Mouse (Mus musculus) stomach, embryonic 15.5 days (tissue): ENCODE results near the gene Rbm18. TPM values are rescaled to one million over a fixed set of nuclear protein-coding genes. Genes with fewer than 3 reads are reported as not detected.
"Not testable (repeated sequence)": the region's sequence is repeated elsewhere in the genome, so short reads cannot be mapped to it uniquely, and the experiment has no call there.

ENCODE experiments used
- ATAC-seq: fragments of 200-750 bp; cut with Nextera tagmentation; 2 replicates; pipeline ENCODE4 v1.8.0; 2017; ENCODE audit warnings: low read depth, moderate number of reproducible peaks, moderate TSS enrichment; ENCODE audit not compliant: insufficient read depth, low FRiP score
- H3K27ac ChIP-seq: fragments of 300-500 bp; sonication (generic); 2 replicates; pipeline ENCODE4 v1.5.1; 2015; ENCODE audit warnings: mild to moderate bottlenecking, inconsistent platforms
- H3K27me3 ChIP-seq: fragments of 300-500 bp; sonication (generic); replicated peaks from 2 replicates; pipeline ENCODE4 v1.6.1; 2015; ENCODE audit warnings: inconsistent platforms
- H3K36me3 ChIP-seq: fragments of 300-500 bp; sonication (generic); 2 replicates; pipeline ENCODE4 v1.6.1; 2015; ENCODE audit warnings: inconsistent platforms
- H3K4me1 ChIP-seq: fragments of 300-500 bp; sonication (generic); 2 replicates; pipeline ENCODE4 v1.6.1; 2015; ENCODE audit warnings: inconsistent platforms
- H3K4me2 ChIP-seq: fragments of 300-500 bp; sonication (generic); 2 replicates; pipeline ENCODE4 v1.6.1; 2015; ENCODE audit warnings: mild to moderate bottlenecking, inconsistent platforms
- H3K4me3 ChIP-seq: fragments of 300-500 bp; sonication (generic); replicated peaks from 2 replicates; pipeline ENCODE4 v1.5.1; 2015; ENCODE audit warnings: inconsistent platforms
- H3K9ac ChIP-seq: fragments of 300-500 bp; sonication (generic); 2 replicates; pipeline ENCODE4 v1.6.1; 2015; ENCODE audit warnings: inconsistent platforms
- H3K9me3 ChIP-seq: fragments of 300-500 bp; sonication (generic); 2 replicates; pipeline ENCODE4 v1.6.1; 2016; ENCODE audit warnings: inconsistent platforms
- WGBS: fragments of 180-500 bp; shearing (Covaris S2); methylation state at CpG from one replicate; pipeline ENCODE4 v1.1.7; 2015; 5-methylcytosine and 5-hydroxymethylcytosine counted together
- polyA plus RNA-seq: library from polyadenylated mRNA; unstranded; fragments of >200 nt; fragmentation: Nextera tagmentation; extraction: Ambion mirVana; gene quantifications from 2 replicates; pipeline ENCODE4 v1.2.1, GENCODE M21; 2015

Gene Rbm18
- 54.9 and 60.1 TPM in 2 replicates for polyA plus RNA-seq

DNA sequence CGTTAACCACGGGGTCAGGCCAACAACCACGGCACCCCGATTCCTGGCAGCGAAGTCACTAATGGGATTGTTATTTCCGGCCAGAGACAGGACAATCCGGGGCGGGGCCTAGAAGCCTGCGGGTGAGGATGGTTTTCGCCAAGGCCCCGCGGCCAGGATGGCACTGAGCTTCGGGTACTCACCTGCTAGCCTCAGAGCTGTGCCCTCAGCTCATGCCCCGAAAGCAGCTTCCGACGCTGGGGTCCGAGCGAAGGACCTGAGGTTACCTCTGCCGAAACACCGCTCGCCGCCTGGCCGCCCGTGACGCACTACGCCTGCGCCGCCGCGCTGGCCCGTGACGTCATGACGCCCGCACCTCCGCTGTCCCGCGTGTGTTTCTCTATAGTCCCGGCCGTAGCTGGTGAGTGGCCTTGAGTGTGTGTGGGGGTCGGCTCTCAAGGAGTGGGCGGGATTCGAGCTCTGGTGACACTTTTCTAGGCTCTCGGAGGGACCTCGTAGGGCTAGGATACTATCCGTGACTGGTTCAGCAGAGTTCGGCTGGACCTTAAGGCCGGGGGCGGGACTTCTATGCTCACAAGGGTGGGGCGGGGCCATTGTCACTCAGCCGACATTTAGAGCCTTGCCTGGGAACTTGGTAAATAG is at the start of gene Rbm18, which contains the start of gene Mrrf:
TSS of gene Rbm18 (minus strand) at position 474 of the 642 bp plus-strand sequence.
TSS of gene Mrrf (plus strand) at position 90 of the 642 bp plus-strand sequence.
- Histone ChIP-seq H3K27me3 (no peaks in the 10 kb centered on the region), H3K9me3 (no peaks in the 10 kb centered on the region), H3K36me3 (peaks cover 18% of the 10 kb centered on the region), H3K9ac (peak within 1 kb of the TSS; percentile 71), H3K4me2 (peak within 1 kb of the TSS; percentile 70), H3K4me1 (peaks cover 11% of the 10 kb centered on the region), H3K27ac (peak within 1 kb of the TSS; percentile 92), H3K4me3 (peak within 1 kb of the TSS; percentile 90)
- peak; percentile 94 for ATAC-seq
- under 1% methylated on average over 50 of the region's 50 CpGs for WGBS

DNA sequence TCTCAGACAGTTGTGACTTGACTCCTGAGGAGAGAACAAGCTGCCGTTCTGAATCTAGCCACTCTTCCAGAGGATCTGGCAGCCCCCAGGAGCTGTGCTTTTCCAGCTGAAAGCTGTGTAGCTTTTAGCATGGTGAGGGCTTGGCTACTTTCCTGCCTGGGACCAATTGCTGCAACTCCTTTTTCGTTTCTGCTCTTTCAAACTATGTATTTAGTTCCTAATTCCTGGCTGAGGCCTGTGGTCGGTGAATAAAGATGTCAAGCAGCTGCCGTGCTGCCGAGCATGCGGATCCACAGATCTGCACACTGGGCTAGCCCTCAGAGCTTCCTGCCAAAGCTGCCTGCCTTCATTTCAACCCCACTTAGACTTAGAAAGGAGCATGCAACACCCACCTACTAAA is 48.3 kb upstream of the Rbm18 start:
- H3K4me1 ChIP-seq, result no peaks in the 10 kb centered on the region
- H3K9ac ChIP-seq, result no peak overlapping the region
- ATAC-seq, result 0 out of 2 replicates have a peak, but pooled peaks have one; percentile 13
- 40% methylated on average over 6 of the region's 6 CpGs for WGBS
- H3K9me3 ChIP-seq, result no peaks in the 10 kb centered on the region
- H3K36me3 ChIP-seq, result no peaks in the 10 kb centered on the region
- H3K4me3 ChIP-seq, result no peak overlapping the region
- no peak overlapping the region for H3K4me2 ChIP-seq
- no peaks in the 10 kb centered on the region for H3K27me3 ChIP-seq
- H3K27ac ChIP-seq, result peak overlapping the region; percentile 83

DNA sequence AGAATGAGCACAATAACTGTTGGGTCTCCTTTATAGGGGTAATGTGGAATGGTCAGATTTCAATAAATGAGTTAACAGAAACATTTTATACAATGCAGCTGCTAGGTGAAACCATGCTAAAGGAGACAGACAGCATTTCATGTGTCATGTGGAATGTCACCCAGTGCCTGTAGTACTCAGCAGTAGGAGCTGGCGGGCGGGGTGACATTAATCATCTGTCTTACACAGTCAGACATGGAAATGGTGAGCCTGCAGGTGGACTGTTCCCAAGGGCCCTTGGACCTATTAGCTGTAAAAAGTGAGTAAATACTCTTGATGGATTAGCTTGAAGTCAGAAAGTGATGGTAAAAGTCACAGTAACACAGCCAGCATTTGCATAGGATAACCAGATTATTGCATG is 47.6 kb upstream of the Rbm18 start:
- H3K9me3 ChIP-seq, result no peaks in the 10 kb centered on the region
- no peak overlapping the region for H3K4me3 ChIP-seq
- no peaks in the 10 kb centered on the region for H3K27me3 ChIP-seq
- WGBS, result 73% methylated on average over 2 of the region's 2 CpGs
- H3K36me3 ChIP-seq, result no peaks in the 10 kb centered on the region
- ATAC-seq, result peak; percentile 75; the same call in 1 of the 2 replicates
- no peaks in the 10 kb centered on the region for H3K4me1 ChIP-seq
- H3K27ac ChIP-seq, result peak overlapping the region; percentile 83
- H3K9ac ChIP-seq, result no peak overlapping the region
- H3K4me2 ChIP-seq, result no peak overlapping the region

DNA sequence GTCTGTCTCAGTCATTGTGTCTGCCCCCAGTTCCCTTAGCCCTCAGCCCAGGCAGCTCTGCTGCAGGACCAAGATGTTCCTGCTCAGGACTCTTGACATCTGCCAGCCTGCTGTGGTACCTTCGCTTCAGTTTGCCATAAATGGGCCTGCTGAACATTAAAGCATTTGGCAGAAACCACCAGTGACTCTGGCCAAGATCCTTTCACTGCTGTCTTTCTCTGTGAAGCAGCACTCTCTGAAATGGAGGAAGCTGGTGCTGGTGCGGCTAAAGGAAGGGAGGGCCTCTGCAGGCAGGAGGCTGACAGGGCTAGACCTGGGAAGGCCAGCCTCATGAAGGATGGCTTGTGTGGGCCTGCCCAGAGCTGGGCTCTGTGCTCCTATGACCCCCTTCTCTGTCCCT is 46.7 kb upstream of the Rbm18 start:
- no peaks in the 10 kb centered on the region for H3K9me3 ChIP-seq
- WGBS, result 44% methylated on average over 2 of the region's 2 CpGs
- H3K36me3 ChIP-seq, result no peaks in the 10 kb centered on the region
- no peak overlapping the region for H3K4me2 ChIP-seq
- 0 out of 2 replicates have a peak, but pooled peaks have one; percentile 31 for ATAC-seq
- no peak overlapping the region for H3K4me3 ChIP-seq
- no peaks in the 10 kb centered on the region for H3K27me3 ChIP-seq
- H3K9ac ChIP-seq, result no peak overlapping the region
- peak overlapping the region; percentile 63; the same call in 1 of the 2 replicates for H3K27ac ChIP-seq
- H3K4me1 ChIP-seq, result no peaks in the 10 kb centered on the region

DNA sequence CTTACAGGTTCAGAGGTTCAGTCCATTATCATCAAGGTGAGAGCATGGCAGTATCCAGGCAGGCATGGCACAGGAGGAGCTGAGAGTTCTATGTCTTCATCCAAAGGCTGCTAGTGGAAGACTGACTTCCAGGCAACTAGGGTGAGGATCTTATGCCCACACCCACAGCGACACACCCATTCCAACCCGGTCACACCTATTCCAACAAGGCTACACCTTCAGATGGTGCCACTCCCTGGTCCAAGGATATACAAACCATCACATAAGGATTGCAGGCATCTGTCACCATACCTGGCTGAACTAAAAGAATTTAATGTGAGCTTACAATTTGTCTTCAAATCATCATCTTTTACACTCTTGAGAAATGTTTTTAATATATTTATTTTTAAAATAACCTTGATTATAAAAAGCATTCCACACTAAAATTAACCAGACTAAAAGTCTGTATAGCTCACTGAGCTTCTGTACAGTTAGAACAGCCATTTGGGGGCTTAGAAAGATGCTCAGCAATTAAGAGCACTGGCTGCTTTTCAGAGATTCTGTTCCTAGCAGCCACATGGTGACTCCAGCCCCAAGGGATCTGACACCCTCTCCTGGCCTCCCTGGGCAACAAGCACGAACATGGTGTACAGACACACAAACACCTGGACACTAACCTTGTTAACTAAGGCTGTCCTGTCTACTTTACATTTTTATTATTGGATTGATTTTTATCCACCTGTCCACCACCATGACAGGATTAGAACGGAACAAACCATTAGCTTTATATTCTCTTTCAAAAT is 45.2 kb upstream of the Rbm18 start:
- H3K27me3 ChIP-seq, H3K9ac ChIP-seq, H3K4me2 ChIP-seq, ATAC-seq, H3K9me3 ChIP-seq, H3K4me3 ChIP-seq, H3K27ac ChIP-seq, H3K4me1 ChIP-seq, H3K36me3 ChIP-seq: not testable (repeated sequence)
- 84% methylated on average over 4 of the region's 4 CpGs for WGBS

- no peaks in the 10 kb centered on the region for H3K27me3 ChIP-seq
- H3K9ac ChIP-seq, result no peak overlapping the region
- no peak overlapping the region for H3K4me3 ChIP-seq
- H3K4me2 ChIP-seq, result no peak overlapping the region
- WGBS, result 67% methylated on average over 3 of the region's 3 CpGs
- H3K36me3 ChIP-seq, result no peaks in the 10 kb centered on the region
- H3K27ac ChIP-seq, result no peak overlapping the region
- no peaks in the 10 kb centered on the region for H3K4me1 ChIP-seq
- no peaks in the 10 kb centered on the region for H3K9me3 ChIP-seq
- no peak for ATAC-seq
Observed at GRCm38 (mm10) chr2:36179487-36179886, 42.9 kb upstream of the Rbm18 start.

DNA sequence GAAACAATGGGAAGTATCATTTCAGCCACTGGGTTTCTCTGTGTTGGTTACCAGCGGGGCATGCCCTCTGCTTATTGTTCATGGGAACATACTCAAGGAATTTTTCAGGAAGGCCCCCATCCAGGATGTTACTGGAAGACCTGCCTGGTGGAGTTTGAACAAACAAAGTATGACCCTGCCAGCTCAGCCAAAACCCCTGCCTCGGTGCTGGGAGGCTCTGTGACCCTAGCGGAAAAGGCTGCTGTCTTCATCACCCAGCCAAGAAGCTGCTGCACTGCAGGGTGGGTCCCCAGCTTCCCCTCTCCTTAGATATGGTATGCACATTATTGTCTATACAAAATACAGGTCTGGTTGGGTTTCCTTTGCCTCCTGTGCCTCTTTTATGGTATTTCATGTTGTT is 36.0 kb upstream of the Rbm18 start:
- H3K36me3 ChIP-seq, result no peaks in the 10 kb centered on the region
- no peaks in the 10 kb centered on the region for H3K27me3 ChIP-seq
- no peaks in the 10 kb centered on the region for H3K9me3 ChIP-seq
- WGBS, result 75% methylated on average over 3 of the region's 3 CpGs
- no peak overlapping the region for H3K4me2 ChIP-seq
- H3K4me3 ChIP-seq, result no peak overlapping the region
- ATAC-seq, result no peak
- no peak overlapping the region for H3K9ac ChIP-seq
- H3K27ac ChIP-seq, result no peak overlapping the region
- no peaks in the 10 kb centered on the region for H3K4me1 ChIP-seq

- Histone ChIP-seq H3K27me3 (no peaks in the 10 kb centered on the region), H3K4me1 (no peaks in the 10 kb centered on the region), H3K27ac (0 out of 2 replicates have a peak overlapping the region, but pooled peaks have one; percentile 11), H3K9ac (no peak overlapping the region), H3K4me3 (no peak overlapping the region), H3K36me3 (no peaks in the 10 kb centered on the region), H3K9me3 (no peaks in the 10 kb centered on the region), H3K4me2 (no peak overlapping the region)
- 0 out of 2 replicates have a peak, but pooled peaks have one; percentile 43 for ATAC-seq
- 57% methylated on average over 4 of the region's 4 CpGs for WGBS
Observed at GRCm38 (mm10) chr2:36172136-36172535, 35.6 kb upstream of the Rbm18 start.

GRCm38 (mm10) chr2:36169176-36169575 is 32.6 kb upstream of the Rbm18 start:
- ATAC-seq, result no peak
- 72% methylated on average over 4 of the region's 4 CpGs for WGBS

DNA sequence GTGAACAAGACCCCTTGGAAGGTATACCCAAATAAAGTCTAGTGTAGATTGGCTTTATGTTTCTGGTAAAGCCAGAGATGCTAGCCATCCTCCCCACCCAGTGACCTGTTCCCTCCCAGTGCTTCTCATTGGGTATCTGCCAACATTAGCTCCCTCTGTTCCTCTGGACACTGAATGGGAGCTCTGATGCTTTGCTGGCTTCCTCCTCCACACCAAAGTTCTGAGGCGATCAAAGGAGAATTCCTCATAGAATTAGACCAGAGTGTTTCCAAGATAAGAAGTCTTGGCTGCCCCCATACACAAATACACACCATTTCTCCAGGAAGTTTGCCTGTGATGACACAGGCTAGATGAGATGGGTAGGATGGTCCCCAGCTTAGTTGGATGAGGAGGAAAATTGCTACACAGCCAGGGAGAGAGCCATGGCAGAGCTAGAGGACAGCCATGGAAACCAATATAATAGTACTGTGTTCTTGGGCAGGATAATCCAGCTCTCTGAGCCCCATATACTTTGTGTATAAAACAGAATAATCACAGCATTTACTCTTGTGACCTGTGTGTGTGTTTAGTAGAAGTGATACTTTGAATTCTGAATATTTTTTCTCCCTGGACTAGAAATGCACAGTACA is 31.5 kb upstream of the Rbm18 start:
- Histone ChIP-seq H3K36me3 (no peaks in the 10 kb centered on the region), H3K27me3 (no peaks in the 10 kb centered on the region), H3K9ac (no peak overlapping the region), H3K9me3 (no peaks in the 10 kb centered on the region), H3K27ac (no peak overlapping the region), H3K4me3 (no peak overlapping the region), H3K4me1 (no peaks in the 10 kb centered on the region), H3K4me2 (no peak overlapping the region)
- 75% methylated on average over 1 of the region's 1 CpGs for WGBS
- no peak for ATAC-seq

More at GRCm38 (mm10) chr2:36169176-36169575, 32.6 kb upstream of the Rbm18 start:
- Histone ChIP-seq H3K27ac (no peak overlapping the region), H3K36me3 (no peaks in the 10 kb centered on the region), H3K9ac (no peak overlapping the region), H3K4me1 (no peaks in the 10 kb centered on the region), H3K9me3 (no peaks in the 10 kb centered on the region), H3K4me3 (no peak overlapping the region), H3K27me3 (no peaks in the 10 kb centered on the region), H3K4me2 (no peak overlapping the region)

DNA sequence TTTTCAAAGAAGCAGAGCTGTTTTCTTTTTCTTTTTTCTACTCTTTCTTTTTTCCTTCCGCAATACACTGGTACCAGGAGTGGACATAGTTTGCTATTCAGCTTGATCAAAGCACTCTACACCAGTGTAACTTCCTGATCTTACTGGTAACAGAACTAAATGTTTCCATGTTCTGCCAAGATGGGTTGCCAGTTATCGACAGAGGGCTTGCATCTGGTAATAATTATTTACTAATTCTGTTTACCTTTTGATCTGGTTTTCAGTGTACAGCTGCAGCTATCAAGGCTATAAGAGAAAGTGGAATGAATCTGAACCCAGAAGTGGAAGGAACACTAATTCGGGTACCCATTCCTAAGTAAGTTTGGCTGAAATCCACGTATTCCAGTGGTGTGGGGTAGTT is 22.8 kb upstream of the Rbm18 start:
- Histone ChIP-seq H3K9ac (no peak overlapping the region), H3K9me3 (no peaks in the 10 kb centered on the region), H3K4me3 (no peak overlapping the region), H3K4me1 (0 out of 2 replicates have a peak, but pooled peaks cover 5% of the 10 kb centered on the region), H3K27ac (no peak overlapping the region), H3K27me3 (no peaks in the 10 kb centered on the region), H3K4me2 (no peak overlapping the region), H3K36me3 (no peaks in the 10 kb centered on the region; the same call in 1 of the 2 replicates)
- no peak for ATAC-seq
- WGBS, result 83% methylated on average over 4 of the region's 4 CpGs

DNA sequence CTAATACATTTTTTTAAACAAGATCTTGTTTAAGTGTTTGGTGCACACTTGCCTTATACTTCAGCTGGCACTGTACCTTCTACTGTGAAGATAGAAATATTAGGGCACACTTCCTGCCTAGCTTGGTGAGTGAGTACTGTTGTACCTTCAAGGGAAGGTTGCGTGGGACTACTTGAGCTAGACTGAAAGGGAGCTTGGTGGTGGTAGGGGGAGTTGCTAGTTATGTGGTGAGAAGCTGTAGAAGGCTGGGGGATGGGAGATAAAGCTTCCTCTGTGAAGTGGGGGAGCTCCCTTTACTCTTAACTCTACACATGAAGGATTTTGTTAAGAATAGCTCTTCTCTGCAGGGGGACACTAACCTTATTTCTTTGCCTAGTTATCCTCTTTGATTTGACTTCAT is 20.9 kb upstream of the Rbm18 start:
- 89% methylated on average over 1 of the region's 1 CpGs for WGBS
- no peak overlapping the region for H3K9ac ChIP-seq

More for the DNA sequence above, 20.9 kb upstream of the Rbm18 start:
- Histone ChIP-seq H3K4me3 (no peak overlapping the region), H3K9me3 (no peaks in the 10 kb centered on the region), H3K36me3 (no peaks in the 10 kb centered on the region; the same call in 1 of the 2 replicates), H3K4me1 (0 out of 2 replicates have a peak, but pooled peaks cover 5% of the 10 kb centered on the region), H3K27ac (no peak overlapping the region), H3K27me3 (no peaks in the 10 kb centered on the region), H3K4me2 (no peak overlapping the region)
- ATAC-seq, result no peak
